Mouse (Mus musculus): Measurements from ENCODE around the gene Gdpgp1.

DNA sequence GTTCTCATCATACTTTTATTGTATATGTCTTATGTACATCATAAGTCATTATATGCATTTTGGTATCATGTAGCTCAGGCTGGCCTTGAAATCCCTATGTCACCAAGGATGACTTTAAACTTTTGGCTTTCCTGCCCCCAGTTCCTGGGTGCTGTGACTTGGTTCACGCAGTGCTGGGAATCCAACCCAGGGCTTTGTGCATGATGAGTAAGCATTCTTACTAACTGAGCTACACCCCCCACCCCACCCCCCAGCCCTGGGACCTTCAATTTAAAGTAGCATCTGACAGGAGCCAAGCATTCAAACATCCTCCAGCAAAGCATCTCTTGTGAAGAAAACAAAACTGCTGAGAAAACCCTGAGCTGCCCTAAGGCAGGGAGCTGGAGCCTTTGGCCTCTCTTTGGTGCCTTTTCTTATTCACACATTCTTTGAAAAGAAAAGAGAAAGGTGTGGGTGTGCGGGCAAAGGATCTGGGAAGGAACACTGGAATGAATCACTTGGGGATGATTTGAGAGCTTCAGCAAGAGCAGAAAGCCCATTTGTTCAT lies 44.0 kb upstream of the Gdpgp1 start:
- TF ChIP-seq POLR2A (IDR thresholded peaks at IDR 0.05; ENCODE audit: control insufficient read depth, extremely low read depth, insufficient read depth, low read length, poor library complexity): no peak
- TF ChIP-seq CTCF (IDR thresholded peaks at IDR 0.05; ENCODE audit: borderline replicate concordance, control insufficient read depth, extremely low read depth, insufficient read depth, low read length, poor library complexity): no peak
